Mouse (Mus musculus) heart, postnatal 0 days (tissue): ENCODE data around the gene Alg3. TPM values are rescaled to one million over a fixed set of nuclear protein-coding genes. Genes with fewer than 3 reads are reported as not detected.

Source experiments
- ATAC-seq: fragments of 200-750 bp; cut with Nextera tagmentation; 2 replicates; pipeline ENCODE4 v1.8.0; 2017; ENCODE audit warnings: low read depth, moderate number of reproducible peaks, moderate library complexity; ENCODE audit not compliant: insufficient read depth
- DNase-seq: peaks from one replicate; pipeline ENCODE4 v3.0.0-alpha.2; 2016; ENCODE audit warnings: low spot score
- H3K27ac ChIP-seq: fragments of 300-500 bp; sonication (generic); 2 replicates; pipeline ENCODE4 v1.5.1; 2014; ENCODE audit warnings: low read depth, mild to moderate bottlenecking
- H3K27me3 ChIP-seq: fragments of 300-500 bp; sonication (generic); 2 replicates; pipeline ENCODE4 v1.6.1; 2014; ENCODE audit warnings: low read length, mixed read lengths; ENCODE audit not compliant: control insufficient read depth, insufficient read depth
- H3K36me3 ChIP-seq: fragments of 300-500 bp; sonication (generic); replicated peaks from 2 replicates; pipeline ENCODE4 v1.6.1; 2014; ENCODE audit warnings: low read length, mixed read lengths; ENCODE audit not compliant: control insufficient read depth, insufficient read depth
- H3K4me1 ChIP-seq: fragments of 300-500 bp; sonication (generic); 2 replicates; pipeline ENCODE4 v1.6.1; 2014; ENCODE audit warnings: antibody characterized with exemption; ENCODE audit not compliant: control insufficient read depth, insufficient read depth
- H3K4me2 ChIP-seq: fragments of 300-500 bp; sonication (generic); 2 replicates; pipeline ENCODE4 v1.6.1; 2014; ENCODE audit warnings: low read depth, mild to moderate bottlenecking, low read length, moderate library complexity
- H3K4me3 ChIP-seq: fragments of 300-500 bp; sonication (generic); 2 replicates; pipeline ENCODE4 v1.5.1; 2014; ENCODE audit warnings: low read depth, low read length
- H3K9ac ChIP-seq: fragments of 300-500 bp; sonication (generic); replicated peaks from 2 replicates; pipeline ENCODE4 v1.6.1; 2014; ENCODE audit warnings: low read depth, low read length, mixed read lengths
- H3K9me3 ChIP-seq: fragments of 300-500 bp; sonication (generic); replicated peaks from 2 replicates; pipeline ENCODE4 v1.6.1; 2016; ENCODE audit warnings: low read length; ENCODE audit not compliant: control insufficient read depth
- CTCF ChIP-seq: IDR thresholded peaks from 2 replicates; pipeline ENCODE4 v1.5.1; 2016; ENCODE audit warnings: antibody characterized with exemption, control low read depth, low read depth
- EP300 ChIP-seq: IDR thresholded peaks from 2 replicates; pipeline ENCODE4 v1.6.1; 2016; ENCODE audit warnings: antibody characterized with exemption, low read depth
- WGBS: fragments of 180-500 bp; shearing (Covaris S2); extraction: QIAGEN DNeasy Blood & Tissue Kit; methylation state at CpG from one replicate; pipeline ENCODE4 v1.1.7; 2014; 5-methylcytosine and 5-hydroxymethylcytosine counted together
- polyA plus RNA-seq: library from polyadenylated mRNA; unstranded; fragments of >200 nt; fragmentation: Nextera tagmentation; extraction: Ambion mirVana; gene quantifications from 2 replicates; pipeline ENCODE4 v1.2.1, GENCODE M21; 2015
- total RNA-seq: library from RNA; depleted of rRNA; stranded (reverse); fragments of >200 nt; gene quantifications from 2 replicates; pipeline ENCODE4 v1.2.3, GENCODE M21; 2014; ENCODE audit warnings: low replicate concordance

The Alg3 gene
- total and polyA plus RNA-seq, 2 experiments from 2014 or later, result 20.2 to 21.6 TPM

- 49% methylated on average over 11 of the region's 11 CpGs for WGBS
- no peak overlapping the region for H3K4me3 ChIP-seq
- no peak overlapping the region for H3K4me2 ChIP-seq
- no peak overlapping the region for H3K9ac ChIP-seq
- TF ChIP-seq EP300 (no peak), CTCF (no peak)
- ATAC-seq, result no peak
- no peaks in the 10 kb centered on the region for H3K9me3 ChIP-seq
- no peak for DNase-seq
- no peak overlapping the region for H3K27ac ChIP-seq
- H3K4me1 ChIP-seq, result peaks cover 3% of the 10 kb centered on the region; the same call in 1 of the 2 replicates
- H3K36me3 ChIP-seq, result no peaks in the 10 kb centered on the region
- H3K27me3 ChIP-seq, result peaks cover 28% of the 10 kb centered on the region
These were observed 17.4 kb upstream of the Alg3 start for GRCm38 (mm10) chr16:20628871-20629391.

GRCm38 (mm10) chr16:20623211-20623610 lies 11.7 kb upstream of the Alg3 start:
- Histone ChIP-seq H3K27me3 (peaks cover 54% of the 10 kb centered on the region), H3K4me1 (peaks cover 24% of the 10 kb centered on the region; the same call in 1 of the 2 replicates), H3K9me3 (no peaks in the 10 kb centered on the region), H3K36me3 (no peaks in the 10 kb centered on the region), H3K4me2 (no peak overlapping the region), H3K4me3 (no peak overlapping the region), H3K27ac (no peak overlapping the region), H3K9ac (no peak overlapping the region)
- WGBS, result 44% methylated on average over 2 of the region's 2 CpGs
- no peak for TF ChIP-seq CTCF
- no peak for TF ChIP-seq EP300
- DNase-seq (no peak), ATAC-seq (no peak)

DNA sequence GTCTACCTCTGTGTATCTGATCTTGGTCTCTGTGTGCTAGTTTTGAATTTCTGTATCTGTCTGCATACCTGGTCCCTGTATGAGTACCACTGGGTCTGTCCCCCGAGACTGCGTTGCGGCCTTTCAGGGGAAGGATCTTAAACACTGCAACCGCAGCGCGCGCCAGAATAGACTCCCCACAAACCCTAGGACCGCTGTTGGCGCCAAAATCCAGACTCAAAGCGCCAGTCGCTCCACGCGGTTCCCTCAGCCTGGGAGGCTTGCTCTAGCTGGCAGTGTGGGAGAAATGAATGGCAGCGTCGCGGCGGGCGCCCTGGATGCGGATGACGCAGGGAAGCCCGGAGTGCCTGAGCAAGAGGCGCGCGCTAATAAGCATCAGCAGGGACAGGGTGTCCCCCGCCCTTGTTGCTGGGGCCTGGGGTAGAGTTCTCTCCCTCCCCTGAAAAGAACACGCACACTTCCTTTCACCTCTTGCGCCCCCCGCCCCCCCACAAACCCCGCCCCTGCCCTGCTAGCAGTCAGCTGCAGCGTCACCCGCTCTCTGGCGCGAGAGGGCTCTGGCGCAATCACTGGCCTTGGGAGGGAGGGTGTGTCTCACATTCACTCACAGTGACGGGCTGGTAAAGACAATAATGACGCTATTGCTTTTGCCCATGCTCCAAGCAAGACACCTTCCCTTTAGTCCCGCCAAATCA lies 10.6 kb upstream of the Alg3 start:
- peak; percentile 7 for DNase-seq
- Histone ChIP-seq H3K9me3 (no peaks in the 10 kb centered on the region), H3K4me1 (peaks cover 24% of the 10 kb centered on the region; the same call in 1 of the 2 replicates), H3K4me3 (peak overlapping the region; percentile 72), H3K9ac (no peak overlapping the region), H3K27ac (peak overlapping the region; percentile 2; the same call in 1 of the 2 replicates), H3K4me2 (peak overlapping the region; percentile 94), H3K36me3 (no peaks in the 10 kb centered on the region), H3K27me3 (peaks cover 53% of the 10 kb centered on the region)
- peak; percentile 37 for ATAC-seq
- WGBS, result under 1% methylated on average over 35 of the region's 37 CpGs
- TF ChIP-seq EP300, result no peak
- no peak for TF ChIP-seq CTCF

- under 1% methylated on average over 83 of the region's 92 CpGs for WGBS
- no peaks in the 10 kb centered on the region for H3K9me3 ChIP-seq
- H3K4me3 ChIP-seq, result peak within 1 kb of the TSS; percentile 72
- peak within 1 kb of the TSS; percentile 2; the same call in 1 of the 2 replicates for H3K27ac ChIP-seq
- peak within 1 kb of the TSS; percentile 94 for H3K4me2 ChIP-seq
- no peaks in the 10 kb centered on the region for H3K36me3 ChIP-seq
- H3K4me1 ChIP-seq, result peaks cover 24% of the 10 kb centered on the region; the same call in 1 of the 2 replicates
- ATAC-seq (peak; percentile 47), DNase-seq (peak; percentile 5)
- no peak for TF ChIP-seq CTCF
- TF ChIP-seq EP300, result no peak
- H3K27me3 ChIP-seq, result peaks cover 53% of the 10 kb centered on the region
- peak within 1 kb of the TSS; percentile 12; the same call in 1 of the 2 replicates for H3K9ac ChIP-seq
These were observed 9.9 kb upstream of the Alg3 start, which contains the start of gene Camk2n2 for GRCm38 (mm10) chr16:20621191-20621990. Gene Camk2n2 (minus strand): TSS chr16:20621287.

- Histone ChIP-seq H3K4me1 (peaks cover 24% of the 10 kb centered on the region; the same call in 1 of the 2 replicates), H3K9me3 (no peaks in the 10 kb centered on the region), H3K27me3 (peaks cover 53% of the 10 kb centered on the region), H3K36me3 (no peaks in the 10 kb centered on the region), H3K4me3 (peak overlapping the region; percentile 72), H3K9ac (peak overlapping the region; percentile 12; the same call in 1 of the 2 replicates), H3K4me2 (peak overlapping the region; percentile 94), H3K27ac (no peak overlapping the region)
- DNase-seq (no peak), ATAC-seq (no peak)
- TF ChIP-seq CTCF (no peak), EP300 (no peak)
- WGBS, result 1% methylated on average over 32 of the region's 32 CpGs
These were observed 9.2 kb upstream of the Alg3 start for GRCm38 (mm10) chr16:20620751-20621190.
